Mouse (Mus musculus): ENCODE measurements around the gene Pafah1b1. TPM values are rescaled to one million over a fixed set of nuclear protein-coding genes. Genes with fewer than 3 reads are reported as not detected.
A peak's percentile ranks its signal among the peaks of the same experiment; 100 is the strongest.

Pafah1b1 gene
- total and polyA plus RNA-seq, 2 experiments from 2014 or later = 82.6 to 181 TPM

DNA sequence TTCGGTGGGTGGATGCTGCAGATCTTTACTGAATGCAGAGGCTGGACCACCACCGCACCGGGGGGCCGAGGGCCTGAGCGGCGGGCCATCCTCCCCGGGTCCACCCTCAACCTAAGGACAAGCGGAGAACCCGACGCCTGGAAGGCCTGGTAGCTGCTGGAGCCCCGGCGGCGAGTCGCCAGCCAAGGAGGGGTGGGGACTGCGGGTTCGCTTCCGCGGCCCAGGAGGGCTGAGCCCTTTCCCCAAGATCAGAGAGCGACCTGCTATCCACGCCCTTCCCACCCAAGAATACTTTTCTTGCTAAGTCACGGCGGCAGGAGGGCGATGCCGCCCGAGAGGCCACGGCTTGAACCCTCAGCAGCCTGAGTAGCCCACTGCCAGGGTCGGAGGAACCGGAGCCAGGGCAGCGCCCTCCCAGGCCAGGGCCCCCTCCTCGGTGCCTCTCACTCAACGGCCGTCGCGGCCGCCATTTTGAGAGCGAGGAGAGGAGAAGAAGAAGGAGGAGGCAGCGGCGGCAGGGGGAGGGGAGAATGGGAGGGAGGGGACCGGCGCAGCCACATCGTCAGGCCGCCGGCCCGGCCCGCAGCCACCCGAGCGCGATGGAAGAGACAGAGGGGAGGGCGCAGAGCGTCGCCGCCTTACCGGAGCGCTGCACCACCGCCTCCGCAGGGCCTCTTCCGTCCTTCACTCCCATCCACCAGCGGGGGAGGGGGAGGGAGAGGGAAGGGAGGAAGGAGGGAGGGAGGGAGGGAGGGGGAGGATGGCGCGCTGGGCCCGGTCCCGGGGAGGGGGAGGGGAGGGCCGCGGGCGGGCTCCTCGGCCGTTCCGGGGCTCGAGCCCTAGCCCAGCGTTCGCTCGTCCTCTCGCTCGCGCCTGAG lies 874 bp downstream of the Pafah1b1 start:
- 1% methylated on average over 53 of the region's 75 CpGs for WGBS
- TF ChIP-seq CTCF (IDR thresholded peaks at IDR 0.05; ENCODE audit: low read depth) = no peak
- DNase-seq (ENCODE audit: low spot score) (peak; percentile 91), ATAC-seq (peak; percentile 87)
- H3K36me3 ChIP-seq (ENCODE audit: insufficient read depth, low read length) = no peaks in the 10 kb centered on the region
- H3K9me3 ChIP-seq (ENCODE audit: low read length) = no peaks in the 10 kb centered on the region
- peak overlapping the region; percentile 97 for H3K4me3 ChIP-seq (ENCODE audit: low read length)
- H3K4me1 ChIP-seq (ENCODE audit: insufficient read depth, low read length) = peaks cover 16% of the 10 kb centered on the region
- peak overlapping the region; percentile 99 for H3K27ac ChIP-seq
- peak overlapping the region; percentile 98 for H3K9ac ChIP-seq (replicated peaks; ENCODE audit: low read length)
- peak overlapping the region; percentile 64 for H3K4me2 ChIP-seq (ENCODE audit: low read depth, low read length)
- no peaks in the 10 kb centered on the region for H3K27me3 ChIP-seq (ENCODE audit: insufficient read depth, low read length)

DNA sequence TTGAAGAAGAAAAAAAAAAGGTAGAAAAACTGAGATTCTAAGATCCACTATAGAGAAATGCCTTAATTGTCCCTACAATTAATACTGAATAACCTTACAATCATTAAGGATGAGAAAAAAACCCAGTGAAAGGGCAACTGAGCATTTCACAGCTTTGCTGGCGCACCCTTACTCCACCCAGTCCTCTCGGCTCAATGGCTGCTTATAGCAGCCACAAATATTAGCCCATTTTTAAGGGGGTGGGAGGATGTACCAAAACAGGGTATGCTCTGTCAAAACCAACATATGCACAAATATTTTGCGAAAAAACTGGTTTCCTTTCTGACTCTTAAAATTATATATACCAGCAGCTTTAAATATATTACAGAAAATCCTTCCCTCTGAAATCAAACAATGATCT lies 2.5 kb downstream of the Pafah1b1 start:
- H3K4me2 ChIP-seq (ENCODE audit: low read depth, low read length) = peak overlapping the region; percentile 64
- 28% methylated on average over 3 of the region's 3 CpGs for WGBS
- H3K27me3 ChIP-seq (ENCODE audit: insufficient read depth, low read length) = no peaks in the 10 kb centered on the region
- no peak for ATAC-seq
- no peaks in the 10 kb centered on the region for H3K9me3 ChIP-seq (ENCODE audit: low read length)
- no peaks in the 10 kb centered on the region for H3K36me3 ChIP-seq (ENCODE audit: insufficient read depth, low read length)
- H3K9ac ChIP-seq (replicated peaks; ENCODE audit: low read length) = peak overlapping the region; percentile 52; the same call in 1 of the 2 replicates
- DNase-seq (ENCODE audit: low spot score) = peak; percentile 15
- no peak overlapping the region for H3K27ac ChIP-seq
- H3K4me1 ChIP-seq (ENCODE audit: insufficient read depth, low read length) = peaks cover 16% of the 10 kb centered on the region
- peak overlapping the region; percentile 97 for H3K4me3 ChIP-seq (ENCODE audit: low read length)
- no peak for TF ChIP-seq CTCF (IDR thresholded peaks at IDR 0.05; ENCODE audit: low read depth)

DNA sequence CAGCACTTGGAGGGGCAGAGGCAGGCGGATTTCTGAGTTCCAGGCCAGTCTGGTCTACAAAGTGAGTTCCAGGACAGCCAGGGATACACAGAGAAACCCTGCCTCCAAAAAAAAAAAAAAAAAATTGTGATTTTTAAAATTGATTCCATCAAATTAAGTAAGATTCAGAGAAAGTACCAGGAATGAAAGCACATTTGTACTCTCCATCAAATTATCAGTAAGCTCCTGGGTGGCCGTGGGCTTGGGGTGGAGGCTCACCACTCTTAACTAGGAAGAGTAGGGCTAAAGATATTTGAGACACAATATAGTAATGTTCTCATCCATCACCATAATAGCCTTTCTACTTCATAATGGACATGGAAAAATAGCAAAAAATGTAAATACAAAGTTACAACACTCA lies 3.3 kb downstream of the Pafah1b1 start:
- no peaks in the 10 kb centered on the region for H3K36me3 ChIP-seq (ENCODE audit: insufficient read depth, low read length)
- no peak for TF ChIP-seq CTCF (IDR thresholded peaks at IDR 0.05; ENCODE audit: low read depth)
- 55% methylated on average over 2 of the region's 2 CpGs for WGBS
- no peaks in the 10 kb centered on the region for H3K27me3 ChIP-seq (ENCODE audit: insufficient read depth, low read length)
- DNase-seq (ENCODE audit: low spot score) (no peak), ATAC-seq (no peak)
- H3K4me3 ChIP-seq (ENCODE audit: low read length) = peak overlapping the region; percentile 18; the same call in 1 of the 2 replicates
- H3K27ac ChIP-seq = no peak overlapping the region
- H3K9ac ChIP-seq (replicated peaks; ENCODE audit: low read length) = no peak overlapping the region
- peaks cover 16% of the 10 kb centered on the region for H3K4me1 ChIP-seq (ENCODE audit: insufficient read depth, low read length)
- H3K4me2 ChIP-seq (ENCODE audit: low read depth, low read length) = peak overlapping the region; percentile 64
- H3K9me3 ChIP-seq (ENCODE audit: low read length) = no peaks in the 10 kb centered on the region

DNA sequence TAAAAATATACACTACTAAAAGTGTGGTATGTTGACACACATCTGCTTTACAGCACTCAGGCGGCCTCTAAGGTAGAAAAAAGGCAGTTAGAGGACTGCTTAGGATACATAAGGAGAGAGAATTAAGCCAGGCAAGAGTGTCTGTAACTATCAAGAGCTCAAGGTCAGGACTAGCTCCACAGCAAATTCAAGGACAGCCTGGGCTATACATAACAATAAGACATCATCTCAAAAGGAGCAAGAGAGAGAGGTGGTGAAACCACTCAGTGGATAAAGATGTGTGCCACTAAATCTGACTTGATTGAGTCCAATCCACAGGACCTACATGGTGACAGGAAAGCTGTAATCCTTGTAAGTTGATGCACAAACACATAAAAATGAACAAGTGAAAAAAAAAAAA lies 3.8 kb downstream of the Pafah1b1 start:
- H3K4me1 ChIP-seq (ENCODE audit: insufficient read depth, low read length) = peaks cover 16% of the 10 kb centered on the region
- no peak for TF ChIP-seq CTCF (IDR thresholded peaks at IDR 0.05; ENCODE audit: low read depth)
- no peaks in the 10 kb centered on the region for H3K9me3 ChIP-seq (ENCODE audit: low read length)
- no peak overlapping the region for H3K27ac ChIP-seq
- peak overlapping the region; percentile 13; the same call in 1 of the 2 replicates for H3K4me3 ChIP-seq (ENCODE audit: low read length)
- 64% methylated on average over 1 of the region's 1 CpGs for WGBS
- DNase-seq (ENCODE audit: low spot score) (no peak), ATAC-seq (no peak)
- no peaks in the 10 kb centered on the region for H3K27me3 ChIP-seq (ENCODE audit: insufficient read depth, low read length)
- no peak overlapping the region for H3K9ac ChIP-seq (replicated peaks; ENCODE audit: low read length)
- H3K4me2 ChIP-seq (ENCODE audit: low read depth, low read length) = peak overlapping the region; percentile 64
- no peaks in the 10 kb centered on the region for H3K36me3 ChIP-seq (ENCODE audit: insufficient read depth, low read length)

DNA sequence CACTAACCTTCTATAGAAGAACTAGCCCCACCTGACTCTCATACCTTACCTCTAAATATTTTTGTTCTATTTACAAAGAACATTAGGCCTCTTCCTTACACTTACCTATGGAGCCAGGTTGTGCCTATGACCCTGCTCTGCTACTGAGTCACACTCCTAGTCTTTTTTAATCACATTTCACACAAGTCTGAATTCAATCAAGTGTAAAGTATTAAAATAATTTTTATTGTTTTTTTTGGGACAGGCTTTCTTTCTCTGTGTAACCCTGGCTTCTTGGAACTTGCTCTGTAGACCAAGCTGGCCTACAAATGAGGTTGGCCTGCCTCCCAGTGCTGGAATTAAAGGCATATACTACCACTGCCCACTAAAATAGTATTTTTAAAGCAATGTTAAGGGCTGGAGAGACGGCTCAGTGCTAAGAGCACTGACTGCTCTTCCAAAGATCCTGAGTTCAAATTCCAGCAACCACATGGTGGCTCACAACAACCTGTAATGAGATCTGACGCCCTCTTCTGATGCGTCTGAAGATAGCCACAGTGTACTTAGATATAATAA lies 8.4 kb downstream of the Pafah1b1 start:
- no peak overlapping the region for H3K9ac ChIP-seq (replicated peaks; ENCODE audit: low read length)
- H3K9me3 ChIP-seq (ENCODE audit: low read length) = no peaks in the 10 kb centered on the region
- 83% methylated on average over 3 of the region's 3 CpGs for WGBS
- H3K4me1 ChIP-seq (ENCODE audit: insufficient read depth, low read length) = peaks cover 12% of the 10 kb centered on the region
- DNase-seq (ENCODE audit: low spot score) = peak; percentile 35
- no peaks in the 10 kb centered on the region for H3K36me3 ChIP-seq (ENCODE audit: insufficient read depth, low read length)
- H3K4me3 ChIP-seq (ENCODE audit: low read length) = no peak overlapping the region
- H3K27me3 ChIP-seq (ENCODE audit: insufficient read depth, low read length) = no peaks in the 10 kb centered on the region
- no peak for ATAC-seq
- no peak overlapping the region for H3K27ac ChIP-seq
- H3K4me2 ChIP-seq (ENCODE audit: low read depth, low read length) = 0 out of 2 replicates have a peak overlapping the region, but pooled peaks have one; percentile 16
- no peak for TF ChIP-seq CTCF (IDR thresholded peaks at IDR 0.05; ENCODE audit: low read depth)

DNA sequence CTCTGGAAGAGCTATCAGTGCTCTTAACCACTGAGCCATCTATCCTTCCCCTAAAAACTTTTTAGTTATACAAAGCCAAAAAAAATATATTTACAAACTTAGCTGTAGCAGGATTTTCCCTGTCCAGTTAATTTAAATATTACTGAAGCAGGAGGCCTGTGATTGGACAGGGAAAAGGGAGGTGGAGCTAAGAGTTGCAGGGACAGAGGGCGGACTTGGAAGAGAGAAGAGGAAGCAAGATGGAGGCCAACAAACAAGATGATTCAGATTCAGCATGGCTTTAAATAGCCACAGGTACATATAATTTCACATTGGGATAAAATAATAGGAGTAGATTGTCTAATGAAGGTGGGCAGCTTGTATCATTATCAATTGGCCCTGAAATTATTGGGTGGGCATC lies 13.8 kb downstream of the Pafah1b1 start:
- no peak for TF ChIP-seq CTCF (IDR thresholded peaks at IDR 0.05; ENCODE audit: low read depth)
- Histone ChIP-seq H3K9ac (replicated peaks; ENCODE audit: low read length) (no peak overlapping the region), H3K27ac (no peak overlapping the region), H3K4me3 (ENCODE audit: low read length) (no peak overlapping the region), H3K27me3 (ENCODE audit: insufficient read depth, low read length) (no peaks in the 10 kb centered on the region), H3K4me1 (ENCODE audit: insufficient read depth, low read length) (no peaks in the 10 kb centered on the region), H3K9me3 (ENCODE audit: low read length) (no peaks in the 10 kb centered on the region), H3K36me3 (ENCODE audit: insufficient read depth, low read length) (no peaks in the 10 kb centered on the region), H3K4me2 (ENCODE audit: low read depth, low read length) (no peak overlapping the region)
- ATAC-seq = no peak
- WGBS = 94% methylated on average over 1 of the region's 1 CpGs
- no peak for DNase-seq (ENCODE audit: low spot score)

DNA sequence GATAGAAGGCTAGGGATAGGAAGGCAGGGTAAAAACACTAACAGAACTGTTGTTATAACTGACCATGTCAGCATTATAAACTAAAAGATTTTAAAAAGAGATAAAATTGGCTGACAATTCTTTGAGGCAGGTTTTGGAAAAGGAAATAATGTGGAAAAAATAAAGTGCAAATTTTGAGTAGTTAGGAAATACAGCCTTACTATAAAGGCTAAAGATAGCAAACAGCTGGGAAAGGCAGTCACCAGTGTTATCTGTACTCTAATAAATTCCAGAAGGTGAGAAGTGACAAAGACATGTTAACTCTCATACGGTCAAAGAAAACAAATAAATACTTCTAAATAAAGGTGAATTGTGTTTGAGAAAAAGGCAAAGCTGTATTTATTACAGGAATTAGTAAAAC lies 15.7 kb downstream of the Pafah1b1 start:
- Histone ChIP-seq H3K4me1 (ENCODE audit: insufficient read depth, low read length) (no peaks in the 10 kb centered on the region), H3K4me2 (ENCODE audit: low read depth, low read length) (no peak overlapping the region), H3K36me3 (ENCODE audit: insufficient read depth, low read length) (no peaks in the 10 kb centered on the region), H3K9ac (replicated peaks; ENCODE audit: low read length) (no peak overlapping the region), H3K9me3 (ENCODE audit: low read length) (no peaks in the 10 kb centered on the region), H3K27me3 (ENCODE audit: insufficient read depth, low read length) (no peaks in the 10 kb centered on the region), H3K27ac (no peak overlapping the region), H3K4me3 (ENCODE audit: low read length) (no peak overlapping the region)
- ATAC-seq (no peak), DNase-seq (ENCODE audit: low spot score) (no peak)
- no peak for TF ChIP-seq CTCF (IDR thresholded peaks at IDR 0.05; ENCODE audit: low read depth)
- WGBS = 69% methylated on average over 1 of the region's 1 CpGs

Measured in hindbrain, postnatal 0 days (tissue).